Mouse (Mus musculus) forebrain, embryonic 11.5 days (tissue): ENCODE measurements at regions not wholly inside any gene's neighbourhood (a gene's known extent, or its start where the extent isn't known, plus 50 kb on each side); places are given as distances from the start of the nearest gene placed in this dataset.
"Not testable (repeated sequence)": the region's sequence is repeated elsewhere in the genome, so short reads cannot be mapped to it uniquely, and the experiment has no call there.

ENCODE experiments used
- ATAC-seq: fragments of 200-750 bp; cut with Nextera tagmentation; replicated peaks from 2 replicates; pipeline ENCODE4 v1.8.0; 2017; ENCODE audit warnings: moderate TSS enrichment; ENCODE audit not compliant: low FRiP score
- DNase-seq: peaks from one replicate; pipeline ENCODE4 v3.0.0-alpha.2; 2017; ENCODE audit warnings: low spot score
- H3K27ac ChIP-seq: fragments of 300-500 bp; sonication (generic); 2 replicates; pipeline ENCODE4 v1.5.1; 2014; ENCODE audit warnings: low read depth, low read length
- H3K27me3 ChIP-seq: fragments of 300-500 bp; sonication (generic); 2 replicates; pipeline ENCODE4 v1.6.1; 2014; ENCODE audit warnings: mild to moderate bottlenecking, low read length, mixed read lengths; ENCODE audit not compliant: control insufficient read depth, insufficient read depth
- H3K36me3 ChIP-seq: fragments of 300-500 bp; sonication (generic); 2 replicates; pipeline ENCODE4 v1.6.1; 2014; ENCODE audit warnings: mild to moderate bottlenecking, low read length, moderate library complexity, mixed read lengths; ENCODE audit not compliant: control insufficient read depth, insufficient read depth
- H3K4me1 ChIP-seq: fragments of 300-500 bp; sonication (generic); replicated peaks from 2 replicates; pipeline ENCODE4 v1.6.1; 2014; ENCODE audit warnings: low read length, mixed read lengths; ENCODE audit not compliant: control insufficient read depth, insufficient read depth
- H3K4me2 ChIP-seq: fragments of 300-500 bp; sonication (generic); 2 replicates; pipeline ENCODE4 v1.6.1; 2014; ENCODE audit warnings: low read depth, mild to moderate bottlenecking, low read length, moderate library complexity, mixed read lengths; ENCODE audit not compliant: severe bottlenecking
- H3K4me3 ChIP-seq: fragments of 300-500 bp; sonication (generic); 2 replicates; pipeline ENCODE4 v1.5.1; 2014; ENCODE audit warnings: low read depth, low read length
- H3K9ac ChIP-seq: fragments of 300-500 bp; sonication (generic); 2 replicates; pipeline ENCODE4 v1.6.1; 2014; ENCODE audit warnings: low read length
- H3K9me3 ChIP-seq: fragments of 300-500 bp; sonication (generic); 2 replicates; pipeline ENCODE4 v1.6.1; 2016; ENCODE audit warnings: low read length, mixed read lengths; ENCODE audit not compliant: control insufficient read depth
- WGBS: fragments of 180-500 bp; shearing (Covaris S2); extraction: QIAGEN DNeasy Blood & Tissue Kit; methylation state at CpG from one replicate; pipeline ENCODE4 v1.1.7; 2014; 5-methylcytosine and 5-hydroxymethylcytosine counted together

GRCm38 (mm10) chr6:81839474-81840153 is 83.9 kb upstream of the Gcfc2 start:
- Histone ChIP-seq H3K27ac (no peak overlapping the region), H3K4me1 (no peaks in the 10 kb centered on the region), H3K4me3 (no peak overlapping the region), H3K9ac (no peak overlapping the region), H3K4me2 (no peak overlapping the region), H3K27me3 (no peaks in the 10 kb centered on the region), H3K9me3 (no peaks in the 10 kb centered on the region), H3K36me3 (no peaks in the 10 kb centered on the region)
- DNase-seq (no peak), ATAC-seq (no peak)
- 76% methylated on average over 11 of the region's 11 CpGs for WGBS

GRCm38 (mm10) chr6:81868207-81868606 is 55.3 kb upstream of the Gcfc2 start:
- not testable (repeated sequence) for ATAC-seq, H3K4me2 ChIP-seq, H3K9me3 ChIP-seq, H3K27ac ChIP-seq, H3K27me3 ChIP-seq, H3K4me3 ChIP-seq, DNase-seq, H3K9ac ChIP-seq, H3K4me1 ChIP-seq, H3K36me3 ChIP-seq
- 88% methylated on average over 13 of the region's 13 CpGs for WGBS
